Mouse (Mus musculus) frontal cortex, postnatal 10 days (tissue): ENCODE measurements at regions not wholly inside any gene's neighbourhood (a gene's known extent, or its start where the extent isn't known, plus 50 kb on each side); places are given as distances from the start of the nearest gene placed in this dataset.

Experiments
- DNase-seq, 2 experiments: peaks; one replicate each; pipeline ENCODE4 v3.0.0; 2022; ENCODE audit warnings: low spot score in 2 of 2, mixed read lengths in 1 of 2

- no peak for DNase-seq
These were observed 185.9 kb upstream of the Npsr1 start for GRCm38 (mm10) chr9:23911851-23912250.

GRCm38 (mm10) chr9:23917345-23917744 is 180.5 kb upstream of the Npsr1 start:
- no peak for DNase-seq

DNA sequence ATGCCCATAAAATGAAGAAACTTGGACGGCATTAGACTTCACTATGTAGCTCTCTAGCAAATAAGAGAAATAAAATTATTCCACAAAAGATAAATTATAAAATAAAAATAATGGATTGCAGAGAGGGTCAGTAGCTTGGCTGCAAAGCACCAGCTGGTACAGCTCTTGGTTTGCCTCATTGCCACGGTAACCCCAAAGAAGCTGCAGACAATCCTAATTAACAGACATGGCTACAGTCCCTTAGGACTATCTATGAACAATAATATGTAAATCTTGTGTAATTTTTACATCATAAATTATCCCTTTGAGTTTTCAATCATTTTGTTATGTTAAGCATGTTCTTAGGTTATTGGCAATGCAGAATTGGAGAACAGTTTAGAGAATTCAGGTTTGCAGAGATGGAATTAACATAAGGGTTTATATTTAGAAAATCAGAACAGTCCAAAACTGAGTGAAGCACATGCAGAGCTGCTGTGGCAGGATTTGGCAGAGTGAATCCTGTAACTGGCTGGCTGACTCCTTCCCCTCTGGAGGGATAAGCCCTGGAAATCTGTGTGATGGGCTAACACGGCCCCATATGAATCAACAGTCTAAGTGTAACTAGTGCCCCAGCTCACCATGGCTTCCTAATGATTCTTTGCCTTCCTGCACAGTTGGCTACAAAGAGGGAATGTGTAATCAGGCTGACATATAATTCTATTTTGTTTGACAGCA is 178.4 kb upstream of the Npsr1 start:
- no peak for DNase-seq

GRCm38 (mm10) chr9:23932185-23932584 is 165.6 kb upstream of the Npsr1 start:
- no peak for DNase-seq

GRCm38 (mm10) chr9:23934282-23934681 is 163.5 kb upstream of the Npsr1 start:
- no peak for DNase-seq

DNA sequence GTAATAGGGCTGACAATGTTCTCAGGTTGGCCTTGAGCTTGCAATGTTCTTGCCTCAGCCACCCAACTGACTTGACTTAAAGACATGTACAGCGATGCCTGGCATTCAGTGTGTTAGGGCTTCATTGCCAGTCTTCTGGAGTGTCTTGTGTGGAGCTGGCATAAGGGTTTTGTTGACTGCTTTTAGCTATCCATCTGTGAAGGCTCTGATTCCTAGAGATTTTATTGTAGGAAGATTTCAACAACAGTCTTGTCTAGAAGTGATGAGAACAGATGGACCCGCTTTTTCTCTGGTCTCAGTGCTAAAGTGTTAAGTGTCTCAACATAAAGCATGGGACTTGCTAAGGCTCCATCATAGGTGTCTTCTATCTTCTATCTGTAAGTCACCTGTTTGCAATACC is 145.3 kb upstream of the Npsr1 start:
- DNase-seq: peak; percentile 16 to 21

GRCm38 (mm10) chr9:23956593-23956992 is 141.2 kb upstream of the Npsr1 start:
- no peak for DNase-seq

- DNase-seq: no peak
These were observed 128.1 kb upstream of the Npsr1 start for GRCm38 (mm10) chr9:23969736-23970135.

- no peak for DNase-seq
These were observed 124.6 kb upstream of the Npsr1 start for GRCm38 (mm10) chr9:23973206-23973605.

DNA sequence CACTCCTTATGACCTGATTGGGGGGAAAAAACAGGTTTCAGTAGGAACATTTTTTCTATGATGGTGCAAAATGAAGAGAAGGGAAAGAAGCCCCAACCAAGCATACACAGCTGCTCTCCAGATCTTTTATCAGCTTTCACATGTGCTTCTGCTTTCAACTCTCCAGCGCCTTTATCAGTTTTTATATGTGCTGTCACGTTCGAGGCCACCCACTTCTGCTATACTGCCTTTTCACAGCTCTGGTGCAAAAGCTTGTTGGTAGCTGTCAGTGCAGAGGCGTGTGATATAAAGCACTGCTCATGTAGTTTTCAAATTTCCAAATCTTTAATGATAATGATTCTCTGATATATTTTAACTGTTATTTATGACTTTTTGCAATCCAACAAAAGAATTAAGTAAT is 120.2 kb upstream of the Npsr1 start:
- peak in 1 of 2 experiments; percentile 13 for DNase-seq

DNA sequence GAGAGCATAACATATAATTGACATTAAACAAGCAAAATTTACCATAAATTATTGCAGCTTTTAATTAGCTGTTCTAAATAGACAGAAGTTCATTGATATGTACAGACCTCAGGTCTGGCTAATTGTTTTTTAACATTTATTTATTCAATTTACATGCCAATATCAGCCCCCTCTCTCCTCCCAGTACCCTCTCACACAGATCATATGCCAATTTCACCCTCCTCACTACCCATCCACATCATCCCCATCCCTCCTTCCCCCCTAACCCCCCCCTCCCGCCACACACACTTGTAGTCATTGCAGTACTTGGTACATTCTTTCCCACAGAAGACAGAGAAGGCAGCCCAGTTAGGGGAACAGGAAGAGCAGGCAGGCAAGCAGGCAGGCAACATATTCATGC is 91.4 kb upstream of the Npsr1 start:
- DNase-seq: no peak

DNA sequence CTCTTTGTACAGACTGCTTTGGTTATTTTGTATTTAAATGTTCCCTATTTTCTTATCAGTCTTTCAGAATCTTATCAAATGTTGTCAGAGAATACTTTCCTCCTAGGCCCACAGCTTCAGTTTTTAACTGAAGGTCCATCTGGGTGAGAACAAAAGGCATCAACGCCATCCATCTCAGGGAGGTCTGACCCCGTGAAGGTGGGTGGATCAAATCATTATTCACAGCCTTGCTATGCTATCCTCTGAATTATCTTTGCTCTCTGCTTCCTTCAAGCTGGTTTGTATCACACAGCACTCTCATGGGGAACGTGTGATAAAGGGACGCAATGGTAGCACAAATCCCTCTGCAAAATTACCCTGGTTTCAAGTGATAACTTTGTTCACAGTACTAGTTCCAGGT is 59.5 kb upstream of the Npsr1 start:
- DNase-seq: no peak
